Mouse (Mus musculus): ENCODE data around the gene Ptpn22. TPM values are rescaled to one million over a fixed set of nuclear protein-coding genes. Genes with fewer than 3 reads are reported as not detected.
A peak's percentile ranks its signal among the peaks of the same experiment; 100 is the strongest.

The Ptpn22 gene
- polyA plus RNA-seq, 1 experiment, result 2.5 TPM

DNA sequence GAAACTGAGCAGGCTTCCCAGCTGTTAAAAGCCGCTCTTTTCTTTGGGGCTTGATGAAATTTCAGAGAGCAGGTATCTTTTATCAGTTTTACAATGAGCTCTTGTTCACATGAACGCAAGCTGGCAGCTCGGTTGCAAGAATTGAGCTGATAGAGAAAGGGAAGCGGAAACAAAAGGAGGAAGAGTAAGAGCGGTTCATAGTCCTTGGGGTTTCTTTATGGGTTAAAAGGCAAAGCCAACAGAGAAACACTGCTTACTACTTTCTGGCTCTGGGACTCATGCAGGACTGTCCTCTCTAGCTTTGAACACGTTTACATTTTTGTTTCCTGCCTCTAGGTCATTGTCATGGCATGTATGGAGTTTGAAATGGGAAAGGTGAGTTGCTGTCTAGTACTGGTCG is 14.7 kb downstream of the Ptpn22 start:
- Histone ChIP-seq H3K4me1 (ENCODE audit: control insufficient read depth, insufficient read depth, low read length) (no peaks in the 10 kb centered on the region; the same call in 1 of the 2 replicates), H3K4me3 (replicated peaks; ENCODE audit: extremely low read depth, low read depth, low read length) (no peak overlapping the region)
- TF ChIP-seq CTCF (IDR thresholded peaks at IDR 0.05; ENCODE audit: insufficient read depth, low read length) (no peak), POLR2A (IDR thresholded peaks at IDR 0.05; ENCODE audit: borderline replicate concordance, extremely low read depth, low read depth, low read length) (no peak)
- DNase-seq, result no peak
- 58% methylated on average over 7 of the region's 7 CpGs for WGBS

- DNase-seq, result no peak
- TF ChIP-seq CTCF (IDR thresholded peaks at IDR 0.05; ENCODE audit: insufficient read depth, low read length) (no peak), POLR2A (IDR thresholded peaks at IDR 0.05; ENCODE audit: borderline replicate concordance, extremely low read depth, low read depth, low read length) (no peak)
- 54% methylated on average over 11 of the region's 11 CpGs for WGBS
- Histone ChIP-seq H3K4me1 (ENCODE audit: control insufficient read depth, insufficient read depth, low read length) (no peaks in the 10 kb centered on the region), H3K4me3 (replicated peaks; ENCODE audit: extremely low read depth, low read depth, low read length) (no peak overlapping the region)
Measured at GRCm38 (mm10) chr3:103885946-103886345, 26.4 kb downstream of the Ptpn22 start.

- no peak overlapping the region for H3K4me3 ChIP-seq (replicated peaks; ENCODE audit: extremely low read depth, low read depth, low read length)
- DNase-seq, result no peak
- TF ChIP-seq POLR2A (IDR thresholded peaks at IDR 0.05; ENCODE audit: borderline replicate concordance, extremely low read depth, low read depth, low read length) (no peak), CTCF (IDR thresholded peaks at IDR 0.05; ENCODE audit: insufficient read depth, low read length) (peak; percentile 30; the same call in 1 of the 2 replicates)
- WGBS, result 17% methylated on average over 3 of the region's 3 CpGs
- H3K4me1 ChIP-seq (ENCODE audit: control insufficient read depth, insufficient read depth, low read length), result no peaks in the 10 kb centered on the region
Measured at GRCm38 (mm10) chr3:103887581-103887980, 28.0 kb downstream of the Ptpn22 start.

DNA sequence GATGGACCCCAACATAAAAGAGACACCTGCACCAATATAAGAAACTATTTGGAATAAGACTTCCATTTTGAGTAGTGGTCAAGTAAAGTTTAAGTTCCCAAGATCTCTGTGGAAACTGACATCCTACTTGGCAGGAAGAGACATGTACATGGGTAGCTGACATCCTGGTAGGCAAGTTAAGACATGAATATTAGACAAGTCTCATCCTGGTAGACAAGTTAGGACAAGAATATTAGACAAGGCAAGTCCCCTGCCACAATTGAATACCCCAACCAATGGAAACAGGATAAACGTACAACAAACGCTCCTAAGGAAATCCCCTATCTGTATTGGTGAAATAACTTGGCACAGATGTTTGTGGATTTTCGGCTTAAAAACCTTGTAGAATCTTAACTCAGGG is 33.8 kb downstream of the Ptpn22 start:
- H3K4me1 ChIP-seq (ENCODE audit: control insufficient read depth, insufficient read depth, low read length), result no peaks in the 10 kb centered on the region
- TF ChIP-seq CTCF (IDR thresholded peaks at IDR 0.05; ENCODE audit: insufficient read depth, low read length) (no peak), POLR2A (IDR thresholded peaks at IDR 0.05; ENCODE audit: borderline replicate concordance, extremely low read depth, low read depth, low read length) (no peak)
- DNase-seq, result no peak
- H3K4me3 ChIP-seq (replicated peaks; ENCODE audit: extremely low read depth, low read depth, low read length), result no peak overlapping the region
- 78% methylated on average over 3 of the region's 3 CpGs for WGBS

GRCm38 (mm10) chr3:103904705-103905104 is 45.1 kb downstream of the Ptpn22 start:
- Histone ChIP-seq H3K4me1 (ENCODE audit: control insufficient read depth, insufficient read depth, low read length) (no peaks in the 10 kb centered on the region), H3K4me3 (replicated peaks; ENCODE audit: extremely low read depth, low read depth, low read length) (no peak overlapping the region)
- TF ChIP-seq POLR2A (IDR thresholded peaks at IDR 0.05; ENCODE audit: borderline replicate concordance, extremely low read depth, low read depth, low read length), result no peak
- peak; percentile 62 for TF ChIP-seq CTCF (IDR thresholded peaks at IDR 0.05; ENCODE audit: insufficient read depth, low read length)
- peak; percentile 32 for DNase-seq
- 78% methylated on average over 1 of the region's 1 CpGs for WGBS

DNA sequence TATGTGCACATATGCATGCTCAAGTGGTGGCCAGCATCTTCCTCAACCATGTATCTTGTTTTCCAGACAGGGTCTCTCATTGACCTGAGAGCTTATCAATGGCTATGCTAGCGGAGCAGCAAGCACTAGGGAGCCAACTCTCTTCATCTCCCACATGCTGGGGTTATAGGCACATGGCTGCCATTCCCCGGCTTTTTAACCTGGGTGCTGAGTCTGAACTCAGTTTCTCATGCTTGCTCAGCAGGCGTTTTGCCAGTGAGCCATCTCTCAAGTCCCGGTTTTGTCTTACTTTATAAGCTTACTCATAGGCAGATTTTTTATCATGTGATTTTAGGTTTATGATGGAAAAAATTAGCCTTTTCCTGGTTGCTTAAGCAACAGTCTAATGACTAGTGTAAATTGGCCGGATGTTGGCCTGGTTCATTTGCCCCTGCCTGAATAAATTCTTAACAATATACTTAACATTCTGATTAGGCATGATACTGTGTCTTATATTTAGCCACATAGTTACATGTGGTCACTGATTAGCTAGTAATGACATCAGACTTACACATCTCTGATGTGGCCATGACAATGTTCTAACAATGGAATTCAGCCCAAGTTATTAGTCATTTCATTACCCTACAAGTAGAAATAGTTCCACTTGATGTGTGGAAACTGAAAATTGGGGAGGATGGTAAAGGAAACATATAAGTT is 47.9 kb downstream of the Ptpn22 start:
- no peak for DNase-seq
- 86% methylated on average over 5 of the region's 5 CpGs for WGBS
- Histone ChIP-seq H3K4me1 (ENCODE audit: control insufficient read depth, insufficient read depth, low read length) (no peaks in the 10 kb centered on the region), H3K4me3 (replicated peaks; ENCODE audit: extremely low read depth, low read depth, low read length) (no peak overlapping the region)
- TF ChIP-seq POLR2A (IDR thresholded peaks at IDR 0.05; ENCODE audit: borderline replicate concordance, extremely low read depth, low read depth, low read length) (no peak), CTCF (IDR thresholded peaks at IDR 0.05; ENCODE audit: insufficient read depth, low read length) (no peak)

DNA sequence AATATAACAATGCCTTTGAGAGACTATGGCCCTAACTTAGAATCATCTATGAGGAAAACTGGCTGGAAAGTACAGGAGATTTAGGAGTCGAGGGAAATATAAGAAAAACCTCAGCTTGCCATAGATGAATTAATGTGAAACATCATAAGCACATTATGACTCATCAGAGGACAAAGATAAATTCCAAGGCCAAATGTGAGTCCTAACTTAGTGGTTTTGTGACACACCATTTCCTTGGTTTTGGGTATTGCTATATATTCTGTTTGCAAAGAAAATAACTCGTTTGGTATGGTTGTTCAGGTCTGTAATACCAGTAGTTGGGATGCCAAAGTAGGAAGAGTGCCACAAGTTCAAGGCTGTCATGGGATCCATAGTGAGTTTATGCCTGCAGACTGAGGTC is 49.2 kb downstream of the Ptpn22 start:
- DNase-seq, result no peak
- TF ChIP-seq CTCF (IDR thresholded peaks at IDR 0.05; ENCODE audit: insufficient read depth, low read length) (no peak), POLR2A (IDR thresholded peaks at IDR 0.05; ENCODE audit: borderline replicate concordance, extremely low read depth, low read depth, low read length) (no peak)
- Histone ChIP-seq H3K4me1 (ENCODE audit: control insufficient read depth, insufficient read depth, low read length) (no peaks in the 10 kb centered on the region), H3K4me3 (replicated peaks; ENCODE audit: extremely low read depth, low read depth, low read length) (no peak overlapping the region)
- WGBS, result 67% methylated on average over 2 of the region's 2 CpGs

DNA sequence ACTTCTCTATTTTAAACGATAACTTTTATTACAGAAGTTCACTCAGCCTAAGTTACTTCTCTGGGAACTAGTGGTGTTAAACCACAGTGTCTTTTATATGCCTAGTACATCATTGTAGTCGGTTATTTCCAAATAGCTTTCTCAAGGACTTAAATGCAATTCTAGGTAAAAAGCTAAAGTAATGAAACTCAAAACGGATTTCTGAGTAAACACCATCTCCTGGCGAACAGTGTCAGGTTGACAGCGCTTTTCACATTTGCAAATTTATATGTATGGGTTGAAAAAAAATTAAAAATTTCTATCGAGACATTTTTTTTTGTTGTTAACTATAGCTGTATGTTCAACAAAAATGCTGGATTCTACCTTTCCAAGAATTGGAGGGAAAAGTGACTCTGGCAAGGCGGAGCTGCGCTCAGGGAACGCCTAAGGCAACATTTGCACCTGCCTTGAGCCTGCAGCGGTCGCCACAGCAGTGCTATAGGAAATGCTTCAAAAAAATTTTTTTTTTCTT is 53.9 kb downstream of the Ptpn22 start:
- DNase-seq, result no peak
- H3K4me1 ChIP-seq (ENCODE audit: control insufficient read depth, insufficient read depth, low read length), result peaks cover 5% of the 10 kb centered on the region; the same call in 1 of the 2 replicates
- no peak for TF ChIP-seq POLR2A (IDR thresholded peaks at IDR 0.05; ENCODE audit: borderline replicate concordance, extremely low read depth, low read depth, low read length)
- no peak for TF ChIP-seq CTCF (IDR thresholded peaks at IDR 0.05; ENCODE audit: insufficient read depth, low read length)
- H3K4me3 ChIP-seq (replicated peaks; ENCODE audit: extremely low read depth, low read depth, low read length), result peak overlapping the region; percentile 99
- 3% methylated on average over 11 of the region's 11 CpGs for WGBS

DNA sequence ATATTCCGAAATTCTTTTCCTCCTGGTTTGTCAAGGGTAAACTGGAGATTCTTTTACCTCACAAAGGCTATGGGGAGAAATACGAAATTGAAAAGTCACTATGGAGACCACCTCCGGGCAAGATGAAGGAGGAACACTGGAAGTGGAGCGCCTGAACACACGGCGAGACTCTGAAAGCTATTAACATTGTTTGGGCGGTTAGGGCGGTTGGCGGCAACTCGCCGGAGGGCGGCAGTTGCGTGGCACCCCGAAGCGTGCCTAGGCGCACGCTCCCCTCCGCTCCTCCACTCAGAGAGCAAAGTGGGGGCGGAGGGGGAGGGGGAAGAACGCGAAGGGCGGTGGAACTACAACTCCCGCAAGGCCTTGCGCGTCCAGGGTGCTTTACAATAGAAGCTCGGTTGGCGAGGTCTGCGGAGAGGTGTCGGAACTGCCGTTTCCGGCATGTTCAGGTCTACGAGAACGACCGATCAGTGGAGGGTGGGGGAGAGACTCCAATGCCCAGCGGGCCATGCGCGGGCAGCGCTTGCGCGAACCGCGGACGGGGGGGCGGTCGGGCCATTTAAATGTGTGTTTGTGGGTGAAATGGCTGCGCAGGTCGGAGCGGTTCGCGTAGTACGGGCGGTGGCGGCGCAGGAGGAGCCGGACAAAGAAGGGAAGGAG is 54.5 kb downstream of the Ptpn22 start, which contains the start of gene Rsbn1:
TSS of gene Rsbn1 (plus strand) at position 111 of the 660 bp plus-strand sequence.
- DNase-seq, result peak; percentile 91
- under 1% methylated on average over 52 of the region's 55 CpGs for WGBS

More for the DNA sequence above, 54.5 kb downstream of the Ptpn22 start, which contains the start of gene Rsbn1:
- peak; percentile 82; the same call in 1 of the 2 replicates for TF ChIP-seq POLR2A (IDR thresholded peaks at IDR 0.05; ENCODE audit: borderline replicate concordance, extremely low read depth, low read depth, low read length)
- TF ChIP-seq CTCF (IDR thresholded peaks at IDR 0.05; ENCODE audit: insufficient read depth, low read length), result no peak
- H3K4me3 ChIP-seq (replicated peaks; ENCODE audit: extremely low read depth, low read depth, low read length), result peak within 1 kb of the TSS; percentile 99
- peaks cover 5% of the 10 kb centered on the region; the same call in 1 of the 2 replicates for H3K4me1 ChIP-seq (ENCODE audit: control insufficient read depth, insufficient read depth, low read length)

All from lung, adult 2 months (tissue).